Mouse (Mus musculus) right cerebral cortex, postnatal 4 days (tissue): ENCODE data around the gene Plekhh2.

Experiments
- DNase-seq: peaks from one replicate; pipeline ENCODE4 v3.0.0-alpha.2; 2022

The Plekhh2 gene

DNA sequence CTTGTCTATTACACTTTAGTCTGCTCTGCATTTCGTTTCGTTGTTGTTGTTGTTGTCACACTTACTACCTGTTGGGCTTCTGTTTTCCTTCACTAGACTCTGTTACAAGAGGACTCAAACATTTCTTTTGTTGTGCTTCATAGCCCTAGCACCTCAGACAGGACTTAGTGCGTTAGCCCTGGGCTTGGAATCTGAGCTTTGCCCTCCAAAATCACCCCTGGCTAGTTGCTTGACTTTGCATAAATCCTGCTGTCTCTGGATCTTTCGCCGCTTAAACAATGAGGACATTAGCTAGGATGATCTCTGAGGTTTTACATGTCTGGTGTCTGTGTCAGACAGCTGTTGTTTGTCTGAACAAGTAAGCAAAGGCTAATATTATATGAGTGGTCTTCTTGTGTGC, 62.2 kb downstream of the Plekhh2 start:
- no peak for DNase-seq

DNA sequence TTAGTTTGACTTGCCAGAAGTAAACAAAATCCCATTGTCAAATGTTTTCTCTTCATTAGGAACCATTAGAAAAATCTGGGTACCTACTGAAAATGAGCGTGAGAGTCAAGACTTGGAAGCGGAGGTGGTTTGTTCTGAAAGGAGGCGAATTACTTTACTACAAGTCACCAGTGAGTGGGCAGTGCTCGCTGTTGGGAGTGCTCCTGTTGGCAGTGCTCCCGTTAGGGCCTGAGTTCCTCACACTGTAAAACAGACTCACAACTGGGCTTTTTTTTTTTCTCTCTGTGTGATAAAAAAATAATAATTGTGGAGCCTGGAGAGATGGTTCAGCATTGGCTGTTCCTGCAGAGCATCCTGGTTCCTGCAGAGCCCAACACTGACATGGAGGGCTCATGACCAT, 63.4 kb downstream of the Plekhh2 start:
- no peak for DNase-seq

DNA sequence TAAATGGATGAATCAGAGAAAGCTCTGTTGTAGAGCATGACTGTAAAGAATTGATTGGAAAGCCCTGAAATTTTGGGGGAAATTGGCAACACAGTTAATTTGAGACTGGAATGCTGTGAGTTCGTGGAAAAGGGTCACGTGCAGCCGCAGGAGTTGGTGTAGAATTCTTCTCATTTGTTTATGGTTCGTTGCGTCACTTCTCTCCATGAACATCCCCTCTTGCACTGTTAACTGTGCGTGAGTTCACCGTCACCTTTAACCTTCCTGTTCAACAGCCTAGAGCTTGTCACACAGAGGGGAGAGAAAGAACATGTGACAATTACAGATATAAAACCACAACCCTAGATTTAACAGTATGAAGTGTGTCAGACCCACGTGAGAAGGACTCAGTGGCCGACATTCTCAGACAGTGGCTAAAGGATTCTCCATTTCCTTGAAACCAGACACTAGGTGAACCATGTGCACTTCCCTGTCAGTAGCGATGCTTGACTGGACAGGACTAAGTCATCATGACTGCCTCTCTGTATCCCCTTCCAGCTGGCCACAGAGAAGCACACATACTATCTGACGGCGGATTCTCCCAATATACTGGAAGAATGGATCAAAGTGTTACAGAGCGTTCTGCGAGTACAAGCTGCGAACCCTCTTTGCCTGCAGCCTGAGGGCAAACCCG, 65.1 kb downstream of the Plekhh2 start:
- DNase-seq = no peak

DNA sequence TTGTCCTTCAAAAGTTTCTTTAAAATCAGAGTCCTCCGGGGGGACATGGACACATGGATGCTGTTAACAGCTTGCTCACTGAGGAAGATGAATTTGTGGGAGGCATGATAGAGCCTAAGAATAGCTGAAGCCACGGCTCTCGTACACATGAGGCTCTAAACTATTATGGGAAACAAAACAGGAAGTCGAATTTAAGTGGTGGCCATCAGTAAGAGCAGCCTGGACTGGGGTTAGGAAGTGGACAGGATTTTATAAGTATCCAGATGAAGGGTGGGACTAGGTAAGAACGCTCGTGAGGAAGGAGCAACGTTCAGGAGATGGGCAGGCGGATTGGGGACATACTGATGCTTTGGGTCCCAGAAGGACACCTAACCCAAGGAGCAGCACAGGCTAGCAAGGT, 67.6 kb downstream of the Plekhh2 start:
- no peak for DNase-seq

DNA sequence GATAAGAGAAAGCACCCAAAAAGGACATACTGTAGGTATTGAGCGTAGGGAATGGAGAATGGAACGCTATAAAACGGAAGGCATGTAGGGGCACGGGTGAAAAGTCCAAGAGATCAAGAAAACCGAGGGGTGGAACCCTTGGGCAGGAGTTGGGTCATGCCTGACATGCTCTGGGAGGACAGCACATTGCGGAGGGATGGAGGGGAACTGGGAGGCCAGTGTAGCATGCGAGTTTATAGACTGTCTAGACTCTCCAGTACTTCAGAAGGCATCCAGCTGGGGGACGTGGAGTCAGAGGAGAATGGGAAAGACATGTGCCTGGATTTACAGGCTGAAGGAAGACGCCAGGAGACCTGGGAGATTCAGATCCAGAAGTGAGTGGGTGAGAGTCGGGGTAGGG, 68.1 kb downstream of the Plekhh2 start:
- DNase-seq = no peak

- no peak for DNase-seq
Measured at GRCm38 (mm10) chr17:84580821-84581220, 69.1 kb downstream of the Plekhh2 start.

- no peak for DNase-seq
Measured at GRCm38 (mm10) chr17:84581740-84582414, 70.2 kb downstream of the Plekhh2 start.

- no peak for DNase-seq
Measured at GRCm38 (mm10) chr17:84584107-84584506, 72.4 kb downstream of the Plekhh2 start.

- DNase-seq = no peak
Measured at GRCm38 (mm10) chr17:84585104-84585503, 73.4 kb downstream of the Plekhh2 start.

GRCm38 (mm10) chr17:84590065-84590464, 78.4 kb downstream of the Plekhh2 start:
- DNase-seq = no peak

DNA sequence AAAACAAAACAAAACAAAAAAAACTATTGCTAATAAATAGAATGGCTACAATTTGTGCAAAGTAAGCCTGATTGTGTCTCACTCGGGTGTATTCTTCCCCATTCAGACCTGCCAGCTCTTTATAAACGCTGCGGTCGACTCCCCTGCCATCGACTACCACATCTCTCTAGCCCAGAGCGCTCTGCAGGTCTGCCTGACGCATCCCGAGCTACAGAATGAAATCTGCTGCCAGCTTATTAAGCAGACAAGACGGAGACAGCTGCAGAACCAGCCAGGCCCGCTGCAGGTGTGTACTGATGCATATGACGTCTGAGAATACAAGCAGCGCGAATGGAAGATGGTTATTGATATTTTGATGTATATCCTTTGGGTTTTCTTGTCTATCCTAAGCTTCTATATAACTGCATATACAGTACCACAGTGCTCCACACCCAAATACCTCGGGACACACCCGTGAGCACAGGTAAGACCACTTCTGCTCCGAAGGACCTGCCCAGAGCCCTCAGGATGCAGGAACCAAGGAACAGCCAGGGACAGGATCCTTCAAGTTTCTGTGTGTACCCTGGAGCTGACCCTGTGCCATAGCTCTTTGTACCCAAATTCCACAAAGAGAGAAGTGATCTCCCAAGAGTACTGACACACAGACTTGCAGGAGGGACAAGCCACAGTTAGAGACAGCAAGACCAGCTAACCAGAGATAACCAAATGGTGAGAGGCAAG, 79.9 kb downstream of the Plekhh2 start:
- no peak for DNase-seq

- DNase-seq = no peak
Measured at GRCm38 (mm10) chr17:84596015-84596441, 84.3 kb downstream of the Plekhh2 start.

GRCm38 (mm10) chr17:84596501-84596900, 84.8 kb downstream of the Plekhh2 start:
- no peak for DNase-seq

- no peak for DNase-seq
Measured at GRCm38 (mm10) chr17:84597859-84598258, 86.2 kb downstream of the Plekhh2 start.

GRCm38 (mm10) chr17:84598928-84599327, 87.2 kb downstream of the Plekhh2 start:
- no peak for DNase-seq

DNA sequence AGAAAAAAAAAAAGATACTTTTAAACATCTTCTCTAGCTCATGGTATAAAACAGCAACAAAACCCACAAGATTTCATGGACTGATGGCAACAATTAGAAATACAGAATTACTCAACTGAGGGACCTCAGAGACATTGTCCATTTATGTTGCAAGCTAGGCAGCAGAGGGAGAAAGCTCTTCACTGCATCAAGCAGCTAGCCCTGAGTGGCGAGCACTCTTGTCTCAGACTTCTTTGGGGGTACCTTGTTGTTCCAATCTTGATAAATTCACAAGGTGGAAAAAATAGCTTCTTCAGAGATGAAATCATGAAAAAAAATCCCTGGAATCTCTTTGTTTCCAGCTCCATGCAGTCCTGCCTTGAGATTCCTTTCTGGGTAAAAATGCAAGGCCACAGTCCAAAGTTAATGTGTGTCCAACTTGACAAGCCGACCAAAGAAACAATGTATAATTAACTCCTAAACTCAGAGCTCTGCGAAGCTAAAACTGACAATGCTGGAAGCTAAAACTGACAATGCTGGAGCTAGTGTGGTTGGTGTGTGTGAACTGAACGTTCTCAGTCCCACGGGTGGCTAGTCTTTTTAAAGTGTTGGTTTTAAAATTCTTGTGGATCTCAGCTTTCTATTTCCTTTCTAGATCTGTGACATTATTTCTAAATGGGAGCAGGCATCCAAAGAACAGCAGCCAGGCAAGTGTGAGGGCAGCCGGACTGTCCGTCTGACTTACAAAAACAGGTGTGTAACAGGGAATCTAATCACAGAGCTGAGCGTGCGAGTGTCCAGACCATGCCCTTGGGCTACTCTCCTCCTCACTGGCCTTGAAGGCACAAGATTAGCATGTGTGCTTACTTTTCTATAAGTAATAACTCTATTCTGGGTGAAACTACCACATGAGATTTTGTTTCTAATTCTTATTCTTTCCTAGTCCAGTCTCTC, 88.6 kb downstream of the Plekhh2 start:
- no peak for DNase-seq

GRCm38 (mm10) chr17:84601805-84602204, 90.1 kb downstream of the Plekhh2 start:
- DNase-seq = no peak

DNA sequence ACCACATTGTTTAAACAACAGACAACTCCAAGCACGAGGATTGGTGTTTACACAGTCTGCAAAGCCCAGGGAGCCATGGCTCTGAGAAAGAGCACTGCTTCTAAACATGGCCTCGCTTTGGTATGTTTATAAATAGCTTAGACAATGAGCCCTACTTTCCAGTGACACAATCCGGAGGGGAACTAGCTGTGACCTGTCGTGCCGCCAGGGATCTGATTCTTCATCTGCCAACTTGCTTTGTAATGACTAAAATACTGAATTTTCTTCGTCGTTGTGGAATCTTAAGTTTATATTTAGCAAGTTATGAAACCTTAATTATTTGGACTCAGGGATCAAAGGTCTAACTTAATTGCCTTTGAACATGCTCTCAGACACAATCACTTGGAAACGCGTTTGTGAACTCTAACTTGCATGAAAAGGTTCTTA, 91.5 kb downstream of the Plekhh2 start:
- DNase-seq = no peak

DNA sequence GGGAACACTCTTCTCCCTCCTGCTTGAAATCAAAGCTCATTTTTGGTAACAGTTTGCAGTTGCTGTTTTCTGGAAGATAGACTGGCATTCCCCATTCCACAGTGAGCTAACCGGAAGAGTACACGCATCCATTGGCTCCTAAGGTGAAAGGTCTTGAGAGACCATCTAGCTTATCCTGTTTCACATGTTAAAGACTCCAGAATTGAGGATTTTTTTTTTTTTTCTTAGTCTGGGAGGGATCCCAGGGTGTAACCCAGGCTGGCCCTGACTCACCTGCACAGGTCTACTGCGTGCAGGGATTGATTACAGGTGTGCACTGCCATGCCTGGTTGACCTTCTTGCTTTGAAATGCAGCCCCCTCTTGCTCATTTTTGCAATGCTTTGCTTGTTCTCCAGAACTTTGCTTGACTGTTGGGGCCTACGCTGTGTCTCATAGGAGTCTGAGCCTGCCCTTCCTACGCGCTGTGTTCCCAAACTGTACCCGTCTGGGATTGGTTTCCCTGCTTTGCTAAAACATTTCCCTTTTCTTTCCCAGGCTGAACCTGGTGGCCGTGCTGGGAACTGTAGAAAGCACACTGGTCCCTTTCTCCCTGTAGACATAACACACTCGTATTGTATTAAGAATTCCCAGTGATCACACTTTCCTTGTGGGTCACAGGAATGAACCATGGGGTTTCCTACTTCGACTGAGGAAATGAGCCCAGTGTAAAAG, 92.2 kb downstream of the Plekhh2 start:
- no peak for DNase-seq

GRCm38 (mm10) chr17:84606976-84607375, 95.3 kb downstream of the Plekhh2 start:
- no peak for DNase-seq

DNA sequence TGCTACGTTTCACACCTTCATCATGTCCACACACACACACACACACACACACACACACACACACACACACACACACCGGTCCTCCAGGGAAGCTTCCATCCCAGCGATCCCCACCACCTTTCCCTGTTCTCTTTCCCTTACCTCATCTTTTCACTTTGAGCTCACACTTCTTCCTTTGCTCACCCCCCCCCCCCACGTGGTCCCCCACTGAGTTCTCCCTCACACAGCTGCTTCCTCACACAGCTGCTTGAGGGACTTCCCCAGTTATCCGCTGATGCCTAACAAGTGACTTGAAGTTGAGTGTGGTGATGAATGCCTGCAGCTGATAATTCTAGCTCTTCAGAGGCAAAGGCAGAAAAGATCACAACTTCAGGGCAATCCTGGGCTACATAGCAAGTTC, 95.9 kb downstream of the Plekhh2 start:
- DNase-seq = no peak

DNA sequence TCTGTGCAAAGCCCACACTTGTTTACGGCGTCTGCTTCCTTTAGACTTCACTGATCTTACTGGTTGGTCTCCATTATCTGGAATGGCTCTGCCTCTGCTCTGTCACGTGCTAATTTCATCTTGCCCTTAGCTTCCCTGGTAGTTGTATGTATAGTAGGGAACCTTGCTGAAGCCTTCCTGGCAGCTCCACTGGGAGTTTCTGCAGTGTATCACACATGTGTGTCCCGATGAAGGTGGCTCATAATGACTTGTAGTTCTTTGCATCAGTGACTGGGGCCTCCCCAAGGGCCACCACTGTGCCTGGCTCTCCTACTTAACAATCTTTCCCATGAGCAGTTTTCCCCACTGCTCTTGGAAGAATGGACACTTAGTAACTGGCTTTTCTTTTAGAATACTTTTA, 96.9 kb downstream of the Plekhh2 start:
- DNase-seq = no peak
